Mouse (Mus musculus): ENCODE results near the gene Htr1d. TPM values are rescaled to one million over a fixed set of nuclear protein-coding genes. Genes with fewer than 3 reads are reported as not detected.
A peak's percentile ranks its signal among the peaks of the same experiment; 100 is the strongest.

The Htr1d gene
- 0.05 TPM in 1 of 2 replicates, not detected in the other for polyA plus RNA-seq (2015; fragmentation: Nextera tagmentation; extraction: Ambion mirVana)

DNA sequence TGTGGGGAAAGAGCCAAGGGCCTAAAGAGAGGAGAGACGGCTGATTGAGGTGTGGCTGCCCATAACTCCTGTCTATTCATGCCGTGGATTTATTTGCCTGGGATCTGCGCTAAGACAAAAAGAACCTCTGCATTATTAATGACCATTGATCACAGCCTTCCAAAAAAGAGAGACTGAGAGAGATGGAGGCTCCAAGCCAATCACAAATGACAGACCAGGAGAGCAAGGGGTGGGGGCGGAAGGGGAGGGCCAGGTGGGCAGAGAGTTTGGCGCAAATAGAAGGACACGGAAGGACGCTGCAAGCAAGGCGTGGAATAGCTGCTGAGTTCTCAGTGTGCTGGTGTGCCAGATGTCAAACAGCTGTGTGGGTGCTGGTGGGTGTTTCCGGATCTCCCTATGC, at the start of gene Htr1d:
Htr1d (plus strand) TSS at position 301 of the 400 bp plus-strand sequence.
- Histone ChIP-seq H3K4me3 (ENCODE audit: low read depth, low read length) (peak within 1 kb of the TSS; percentile 43), H3K36me3 (ENCODE audit: control insufficient read depth, insufficient read depth) (no peaks in the 10 kb centered on the region), H3K4me2 (ENCODE audit: low read depth, low read length) (peak within 1 kb of the TSS; percentile 63), H3K9ac (ENCODE audit: low read depth, low read length) (no peak within 1 kb of the TSS), H3K27me3 (ENCODE audit: control insufficient read depth, insufficient read depth, low read depth, low read length) (peaks cover 37% of the 10 kb centered on the region), H3K27ac (ENCODE audit: low read length) (no peak within 1 kb of the TSS), H3K9me3 (replicated peaks; ENCODE audit: control insufficient read depth, low read length) (no peaks in the 10 kb centered on the region), H3K4me1 (ENCODE audit: control insufficient read depth, low read depth, low read length) (peaks cover 2% of the 10 kb centered on the region)
- ATAC-seq (ENCODE audit: low read depth) = no peak
- WGBS (ENCODE audit: insufficient replicate concordance) = 72% methylated on average over 9 of the region's 9 CpGs

DNA sequence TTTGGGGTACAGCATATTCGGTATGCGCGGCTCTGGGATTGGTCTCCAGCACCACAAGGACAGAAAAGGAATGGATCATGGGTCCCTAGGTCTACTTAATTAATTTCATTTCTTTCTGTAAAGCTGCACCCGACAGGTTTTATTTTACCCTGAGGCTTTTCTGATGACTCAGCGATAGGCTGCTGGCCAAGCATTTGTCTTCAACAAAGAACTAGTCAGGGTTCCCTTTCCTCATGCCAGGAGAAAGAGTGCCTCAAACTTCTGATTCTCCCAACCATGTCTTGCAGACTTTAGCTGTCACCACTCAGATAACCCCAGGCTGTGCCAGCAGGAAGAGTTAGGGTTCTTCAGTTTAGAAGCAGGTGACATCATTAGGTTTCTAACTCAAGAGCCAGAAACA, 46.3 kb upstream of the Htr1d start:
- WGBS (ENCODE audit: insufficient replicate concordance) = 76% methylated on average over 5 of the region's 5 CpGs
- H3K4me1 ChIP-seq (ENCODE audit: control insufficient read depth, low read depth, low read length) = no peaks in the 10 kb centered on the region

GRCm38 (mm10) chr4:136383052-136383451, 40.3 kb upstream of the Htr1d start:
- Histone ChIP-seq H3K9me3 (replicated peaks; ENCODE audit: control insufficient read depth, low read length) (no peaks in the 10 kb centered on the region), H3K4me2 (ENCODE audit: low read depth, low read length) (no peak overlapping the region), H3K27me3 (ENCODE audit: control insufficient read depth, insufficient read depth, low read depth, low read length) (no peaks in the 10 kb centered on the region), H3K4me3 (ENCODE audit: low read depth, low read length) (no peak overlapping the region), H3K36me3 (ENCODE audit: control insufficient read depth, insufficient read depth) (no peaks in the 10 kb centered on the region), H3K9ac (ENCODE audit: low read depth, low read length) (no peak overlapping the region), H3K27ac (ENCODE audit: low read length) (no peak overlapping the region), H3K4me1 (ENCODE audit: control insufficient read depth, low read depth, low read length) (no peaks in the 10 kb centered on the region)
- 69% methylated on average over 5 of the region's 5 CpGs for WGBS (ENCODE audit: insufficient replicate concordance)
- no peak for ATAC-seq (ENCODE audit: low read depth)

More for the DNA sequence above, 46.3 kb upstream of the Htr1d start:
- Histone ChIP-seq H3K9me3 (replicated peaks; ENCODE audit: control insufficient read depth, low read length) (no peaks in the 10 kb centered on the region), H3K4me2 (ENCODE audit: low read depth, low read length) (no peak overlapping the region), H3K36me3 (ENCODE audit: control insufficient read depth, insufficient read depth) (no peaks in the 10 kb centered on the region), H3K9ac (ENCODE audit: low read depth, low read length) (no peak overlapping the region), H3K27ac (ENCODE audit: low read length) (no peak overlapping the region), H3K27me3 (ENCODE audit: control insufficient read depth, insufficient read depth, low read depth, low read length) (no peaks in the 10 kb centered on the region), H3K4me3 (ENCODE audit: low read depth, low read length) (no peak overlapping the region)
- no peak for ATAC-seq (ENCODE audit: low read depth)

- 81% methylated on average over 6 of the region's 6 CpGs for WGBS (ENCODE audit: insufficient replicate concordance)
- H3K27me3 ChIP-seq (ENCODE audit: control insufficient read depth, insufficient read depth, low read depth, low read length) = no peaks in the 10 kb centered on the region
- H3K36me3 ChIP-seq (ENCODE audit: control insufficient read depth, insufficient read depth) = no peaks in the 10 kb centered on the region
These were observed 39.5 kb upstream of the Htr1d start for GRCm38 (mm10) chr4:136383839-136384238.

GRCm38 (mm10) chr4:136387261-136387660, 36.1 kb upstream of the Htr1d start:
- no peak overlapping the region for H3K4me2 ChIP-seq (ENCODE audit: low read depth, low read length)
- WGBS (ENCODE audit: insufficient replicate concordance) = 59% methylated on average over 11 of the region's 11 CpGs
- no peak overlapping the region for H3K9ac ChIP-seq (ENCODE audit: low read depth, low read length)
- H3K9me3 ChIP-seq (replicated peaks; ENCODE audit: control insufficient read depth, low read length) = no peaks in the 10 kb centered on the region
- no peaks in the 10 kb centered on the region for H3K4me1 ChIP-seq (ENCODE audit: control insufficient read depth, low read depth, low read length)
- no peaks in the 10 kb centered on the region for H3K27me3 ChIP-seq (ENCODE audit: control insufficient read depth, insufficient read depth, low read depth, low read length)
- no peak overlapping the region for H3K27ac ChIP-seq (ENCODE audit: low read length)
- ATAC-seq (ENCODE audit: low read depth) = no peak
- no peak overlapping the region for H3K4me3 ChIP-seq (ENCODE audit: low read depth, low read length)
- H3K36me3 ChIP-seq (ENCODE audit: control insufficient read depth, insufficient read depth) = no peaks in the 10 kb centered on the region

More at GRCm38 (mm10) chr4:136383839-136384238, 39.5 kb upstream of the Htr1d start:
- H3K4me3 ChIP-seq (ENCODE audit: low read depth, low read length) = no peak overlapping the region
- no peaks in the 10 kb centered on the region for H3K4me1 ChIP-seq (ENCODE audit: control insufficient read depth, low read depth, low read length)
- H3K27ac ChIP-seq (ENCODE audit: low read length) = no peak overlapping the region
- H3K9ac ChIP-seq (ENCODE audit: low read depth, low read length) = no peak overlapping the region
- no peak overlapping the region for H3K4me2 ChIP-seq (ENCODE audit: low read depth, low read length)
- no peak for ATAC-seq (ENCODE audit: low read depth)
- H3K9me3 ChIP-seq (replicated peaks; ENCODE audit: control insufficient read depth, low read length) = no peaks in the 10 kb centered on the region

DNA sequence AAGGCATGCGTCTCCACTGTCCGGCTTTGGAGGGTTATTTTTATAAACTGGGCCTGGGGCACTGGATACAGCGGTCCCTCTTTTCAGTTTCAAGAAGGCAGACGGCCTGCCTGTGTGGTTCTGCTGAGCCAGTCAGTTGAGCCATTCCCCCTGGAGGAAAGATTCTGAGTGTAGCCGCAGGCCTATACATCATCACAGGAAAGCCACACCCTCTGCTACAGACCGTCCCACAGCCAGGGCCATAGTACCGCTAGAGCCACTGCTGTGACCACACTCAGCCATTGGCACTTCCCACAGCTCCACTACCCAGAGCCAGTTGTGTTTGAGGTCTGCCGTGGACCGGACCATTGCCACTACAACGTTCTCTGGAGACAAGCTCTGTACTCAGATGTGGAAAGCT, 21.5 kb upstream of the Htr1d start:
- no peaks in the 10 kb centered on the region for H3K36me3 ChIP-seq (ENCODE audit: control insufficient read depth, insufficient read depth)
- no peaks in the 10 kb centered on the region for H3K9me3 ChIP-seq (replicated peaks; ENCODE audit: control insufficient read depth, low read length)
- H3K4me1 ChIP-seq (ENCODE audit: control insufficient read depth, low read depth, low read length) = no peaks in the 10 kb centered on the region
- no peak overlapping the region for H3K27ac ChIP-seq (ENCODE audit: low read length)
- WGBS (ENCODE audit: insufficient replicate concordance) = 69% methylated on average over 10 of the region's 10 CpGs
- no peak overlapping the region for H3K9ac ChIP-seq (ENCODE audit: low read depth, low read length)
- ATAC-seq (ENCODE audit: low read depth) = no peak
- no peaks in the 10 kb centered on the region for H3K27me3 ChIP-seq (ENCODE audit: control insufficient read depth, insufficient read depth, low read depth, low read length)
- no peak overlapping the region for H3K4me2 ChIP-seq (ENCODE audit: low read depth, low read length)
- H3K4me3 ChIP-seq (ENCODE audit: low read depth, low read length) = no peak overlapping the region

DNA sequence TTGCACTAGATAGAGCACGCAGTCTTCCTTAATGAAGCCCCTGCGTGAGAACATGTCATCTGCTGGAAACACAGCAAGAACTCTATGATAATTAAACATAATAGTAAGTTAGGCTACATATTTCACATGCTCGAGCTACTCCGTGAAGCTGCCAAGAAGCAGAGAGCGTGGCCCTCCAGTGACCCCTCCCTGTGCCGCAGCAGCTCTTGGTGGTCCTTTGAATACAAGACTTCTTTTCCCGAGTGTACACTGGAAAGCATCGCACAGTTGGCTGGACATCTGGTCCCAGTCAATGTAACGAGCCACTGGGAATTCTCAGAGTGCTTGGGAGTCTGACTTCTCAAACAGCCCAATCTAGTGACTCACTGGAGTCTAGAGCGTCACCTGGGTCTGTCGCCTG, 15.5 kb upstream of the Htr1d start:
- no peaks in the 10 kb centered on the region for H3K36me3 ChIP-seq (ENCODE audit: control insufficient read depth, insufficient read depth)
- no peak overlapping the region for H3K27ac ChIP-seq (ENCODE audit: low read length)
- H3K9me3 ChIP-seq (replicated peaks; ENCODE audit: control insufficient read depth, low read length) = no peaks in the 10 kb centered on the region
- no peak overlapping the region for H3K4me3 ChIP-seq (ENCODE audit: low read depth, low read length)
- no peaks in the 10 kb centered on the region for H3K4me1 ChIP-seq (ENCODE audit: control insufficient read depth, low read depth, low read length)
- no peaks in the 10 kb centered on the region for H3K27me3 ChIP-seq (ENCODE audit: control insufficient read depth, insufficient read depth, low read depth, low read length)
- ATAC-seq (ENCODE audit: low read depth) = no peak
- 67% methylated on average over 11 of the region's 11 CpGs for WGBS (ENCODE audit: insufficient replicate concordance)
- no peak overlapping the region for H3K9ac ChIP-seq (ENCODE audit: low read depth, low read length)
- no peak overlapping the region for H3K4me2 ChIP-seq (ENCODE audit: low read depth, low read length)

- no peaks in the 10 kb centered on the region for H3K4me1 ChIP-seq (ENCODE audit: control insufficient read depth, low read depth, low read length)
- no peaks in the 10 kb centered on the region for H3K36me3 ChIP-seq (ENCODE audit: control insufficient read depth, insufficient read depth)
- no peak for ATAC-seq (ENCODE audit: low read depth)
- H3K27me3 ChIP-seq (ENCODE audit: control insufficient read depth, insufficient read depth, low read depth, low read length) = no peaks in the 10 kb centered on the region
- WGBS (ENCODE audit: insufficient replicate concordance) = 68% methylated on average over 10 of the region's 10 CpGs
- no peak overlapping the region for H3K4me2 ChIP-seq (ENCODE audit: low read depth, low read length)
- no peak overlapping the region for H3K9ac ChIP-seq (ENCODE audit: low read depth, low read length)
- H3K27ac ChIP-seq (ENCODE audit: low read length) = no peak overlapping the region
- H3K9me3 ChIP-seq (replicated peaks; ENCODE audit: control insufficient read depth, low read length) = no peaks in the 10 kb centered on the region
- no peak overlapping the region for H3K4me3 ChIP-seq (ENCODE audit: low read depth, low read length)
These were observed 11.1 kb upstream of the Htr1d start for GRCm38 (mm10) chr4:136411995-136412765.

- Histone ChIP-seq H3K9me3 (replicated peaks; ENCODE audit: control insufficient read depth, low read length) (no peaks in the 10 kb centered on the region), H3K27me3 (ENCODE audit: control insufficient read depth, insufficient read depth, low read depth, low read length) (no peaks in the 10 kb centered on the region), H3K9ac (ENCODE audit: low read depth, low read length) (no peak overlapping the region), H3K4me3 (ENCODE audit: low read depth, low read length) (no peak overlapping the region), H3K27ac (ENCODE audit: low read length) (no peak overlapping the region), H3K4me2 (ENCODE audit: low read depth, low read length) (no peak overlapping the region), H3K4me1 (ENCODE audit: control insufficient read depth, low read depth, low read length) (no peaks in the 10 kb centered on the region), H3K36me3 (ENCODE audit: control insufficient read depth, insufficient read depth) (no peaks in the 10 kb centered on the region)
- no peak for ATAC-seq (ENCODE audit: low read depth)
- WGBS (ENCODE audit: insufficient replicate concordance) = 60% methylated on average over 9 of the region's 9 CpGs
These were observed 7.8 kb upstream of the Htr1d start for GRCm38 (mm10) chr4:136415477-136415876.
